Mouse (Mus musculus) testis, adult 2 months (tissue): ENCODE results near the gene Zbtb7a. TPM values are rescaled to one million over a fixed set of nuclear protein-coding genes. Genes with fewer than 3 reads are reported as not detected.

Experiments used
- H3K27ac ChIP-seq: fragments of 200-500 bp; 2 replicates; pipeline ENCODE4 v1.5.1; 2012; ENCODE audit warnings: low read depth, low read length; ENCODE audit not compliant: control insufficient read depth, insufficient read depth
- H3K27me3 ChIP-seq: fragments of 200-500 bp; 2 replicates; pipeline ENCODE4 v1.6.1; 2012; ENCODE audit warnings: mild to moderate bottlenecking, low read length, moderate library complexity; ENCODE audit not compliant: control insufficient read depth, insufficient read depth
- H3K36me3 ChIP-seq: fragments of 200-500 bp; 2 replicates; pipeline ENCODE4 v1.6.1; 2012; ENCODE audit warnings: mild to moderate bottlenecking, low read length; ENCODE audit not compliant: control insufficient read depth, insufficient read depth
- H3K4me1 ChIP-seq: fragments of 200-500 bp; 2 replicates; pipeline ENCODE4 v1.6.1; 2012; ENCODE audit warnings: low read length; ENCODE audit not compliant: control insufficient read depth, insufficient read depth
- H3K4me3 ChIP-seq: fragments of 200-500 bp; 2 replicates; pipeline ENCODE4 v1.5.1; 2012; ENCODE audit warnings: low read depth, mild to moderate bottlenecking, low read length, moderate library complexity, mixed read lengths; ENCODE audit not compliant: control insufficient read depth
- CTCF ChIP-seq: fragments of 200-500 bp; IDR thresholded peaks from 2 replicates; pipeline ENCODE4 v1.5.1; 2012; ENCODE audit warnings: low read depth, mild to moderate bottlenecking, inconsistent platforms, low read length, moderate library complexity; ENCODE audit not compliant: control insufficient read depth, insufficient read depth, insufficient replicate concordance
- POLR2A ChIP-seq: fragments of 200-500 bp; IDR thresholded peaks from 2 replicates; pipeline ENCODE4 v1.6.1; 2012; ENCODE audit warnings: low read depth, mild to moderate bottlenecking, inconsistent platforms, low read length, moderate library complexity; ENCODE audit not compliant: control insufficient read depth
- polyA plus RNA-seq: library from polyadenylated mRNA; depleted of rRNA; stranded (reverse); fragments of >200 nt; gene quantifications from 2 replicates; pipeline ENCODE4 v1.2.3, GENCODE M21; 2012; rRNA removed

Gene Zbtb7a
- polyA plus RNA-seq, 1 experiment: 5.6 TPM

DNA sequence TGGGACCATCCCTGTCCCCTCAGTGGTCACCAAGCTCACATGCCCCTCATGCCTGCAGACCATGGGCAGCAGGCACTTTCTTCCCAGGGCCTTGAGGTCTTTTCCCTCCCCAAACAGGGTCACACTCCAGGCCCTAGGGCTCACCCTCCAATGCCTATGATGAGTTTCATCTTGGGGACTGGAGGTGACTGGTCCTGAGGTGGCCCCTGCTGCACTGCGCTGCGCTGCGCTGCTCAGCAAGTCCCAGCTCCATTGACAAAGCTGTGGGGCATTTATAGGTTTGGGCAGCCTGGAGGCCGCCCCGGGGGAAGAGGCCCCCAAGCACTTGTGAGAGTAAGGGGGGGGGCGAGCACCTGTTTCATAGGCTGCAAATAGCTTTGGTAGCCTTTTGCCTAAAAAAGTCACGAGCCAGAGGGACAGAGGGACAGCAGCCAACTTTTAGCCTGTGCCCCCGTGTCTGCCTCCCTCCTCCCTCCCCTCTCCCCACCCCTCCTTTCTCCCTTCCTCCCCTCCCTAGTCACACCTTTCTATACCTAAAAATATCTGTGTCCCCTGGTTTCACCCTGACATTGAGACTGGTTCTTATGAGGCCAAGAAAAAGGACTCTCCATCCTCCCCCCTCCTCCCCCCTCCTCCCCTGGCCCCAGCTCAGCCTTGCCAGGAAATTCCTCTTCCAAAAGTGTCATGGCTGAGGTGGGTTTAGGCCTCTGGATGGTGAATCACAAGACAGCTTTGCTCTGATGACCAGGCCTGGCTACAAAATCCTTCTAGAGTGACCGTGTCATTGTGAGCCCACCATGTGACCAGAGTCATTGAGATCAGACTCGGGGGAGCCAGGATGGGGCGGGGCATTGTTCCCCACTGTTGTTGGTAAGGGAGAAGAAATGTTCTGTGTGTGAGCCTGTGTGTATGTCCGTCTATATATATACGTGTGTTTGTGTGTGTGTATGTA lies 67.1 kb downstream of the Zbtb7a start, which contains the start of gene Nmrk2:
Gene Nmrk2, minus strand, starts transcription at position 245 of the 952 bp plus-strand sequence.
- H3K27ac ChIP-seq: no peak within 1 kb of the TSS
- H3K36me3 ChIP-seq: no peaks in the 10 kb centered on the region
- TF ChIP-seq POLR2A (no peak), CTCF (no peak)
- peaks cover 2% of the 10 kb centered on the region; the same call in 1 of the 2 replicates for H3K4me1 ChIP-seq
- no peaks in the 10 kb centered on the region for H3K27me3 ChIP-seq
- H3K4me3 ChIP-seq: no peak within 1 kb of the TSS

Other genes with a start within 250 kb of the Zbtb7a start
- 76.7 and 104 TPM in 2 replicates for gene Timm13, start 234.3 kb upstream of the Zbtb7a start, polyA plus RNA-seq
- 177 TPM in 2 replicates for gene Lmnb2, start 217.0 kb upstream of the Zbtb7a start, polyA plus RNA-seq
- 7.8 and 9.1 TPM in 2 replicates for gene Gadd45b, start 205.1 kb upstream of the Zbtb7a start, polyA plus RNA-seq
- 1.0 and 1.6 TPM in 2 replicates for gene Gng7, start 120.3 kb upstream of the Zbtb7a start, polyA plus RNA-seq
- gene Diras1, start 109.6 kb upstream of the Zbtb7a start, polyA plus RNA-seq: 0.95 and 1.4 TPM in 2 replicates
- gene Slc39a3, start 97.8 kb upstream of the Zbtb7a start, polyA plus RNA-seq: 39.6 and 46.3 TPM in 2 replicates
- 203 and 224 TPM in 2 replicates for gene Sgta, start 75.0 kb upstream of the Zbtb7a start, polyA plus RNA-seq
- 318 and 378 TPM in 2 replicates for gene Thop1, start 65.2 kb upstream of the Zbtb7a start, polyA plus RNA-seq
- gene Creb3l3, start 36.3 kb upstream of the Zbtb7a start, polyA plus RNA-seq: 0.40 and 0.70 TPM in 2 replicates
- 147 and 192 TPM in 2 replicates for gene Map2k2, start 29.3 kb upstream of the Zbtb7a start, polyA plus RNA-seq
- gene Pias4, start 32.7 kb downstream of the Zbtb7a start, polyA plus RNA-seq: 164 and 184 TPM in 2 replicates
- 1,507 and 1,673 TPM in 2 replicates for gene Eef2, start 41.4 kb downstream of the Zbtb7a start, polyA plus RNA-seq
- gene Dapk3, start 47.8 kb downstream of the Zbtb7a start, polyA plus RNA-seq: 52.6 and 61.6 TPM in 2 replicates
- gene 4930442H23Rik, start 48.6 kb downstream of the Zbtb7a start, polyA plus RNA-seq: 1.4 and 1.8 TPM in 2 replicates
- gene Nmrk2, start 66.8 kb downstream of the Zbtb7a start, polyA plus RNA-seq: not detected in 2 replicates
- gene Atcay, start 95.6 kb downstream of the Zbtb7a start, polyA plus RNA-seq: 0.25 and 0.26 TPM in 2 replicates
- 11.6 and 12.5 TPM in 2 replicates for gene Zfr2, start 97.9 kb downstream of the Zbtb7a start, polyA plus RNA-seq
- gene Matk, start 117.7 kb downstream of the Zbtb7a start, polyA plus RNA-seq: 3.0 and 3.5 TPM in 2 replicates
- gene Mrpl54, start 131.7 kb downstream of the Zbtb7a start, polyA plus RNA-seq: 181 and 261 TPM in 2 replicates
- 53.5 and 77.2 TPM in 2 replicates for gene Apba3, start 131.7 kb downstream of the Zbtb7a start, polyA plus RNA-seq
- 0.56 and 0.99 TPM in 2 replicates for gene Tjp3, start 156.4 kb downstream of the Zbtb7a start, polyA plus RNA-seq
- 10.1 and 10.4 TPM in 2 replicates for gene Pip5k1c, start 157.7 kb downstream of the Zbtb7a start, polyA plus RNA-seq
- 13.4 and 16.5 TPM in 2 replicates for gene Cactin, start 185.9 kb downstream of the Zbtb7a start, polyA plus RNA-seq
- 0.47 and 0.91 TPM in 2 replicates for gene Tbxa2r, start 193.5 kb downstream of the Zbtb7a start, polyA plus RNA-seq
- 3.3 and 4.1 TPM in 2 replicates for gene Gipc3, start 208.0 kb downstream of the Zbtb7a start, polyA plus RNA-seq
- gene Hmg20b, start 215.3 kb downstream of the Zbtb7a start, polyA plus RNA-seq: 23.0 and 27.7 TPM in 2 replicates
- gene Mfsd12, start 222.3 kb downstream of the Zbtb7a start, polyA plus RNA-seq: 33.1 and 39.7 TPM in 2 replicates
- 273 and 296 TPM in 2 replicates for gene 4930404N11Rik, start 230.6 kb downstream of the Zbtb7a start, polyA plus RNA-seq
- gene Fzr1, start 243.3 kb downstream of the Zbtb7a start, polyA plus RNA-seq: 161 and 178 TPM in 2 replicates
- 38.5 and 46.3 TPM in 2 replicates for gene Dohh, start 249.2 kb downstream of the Zbtb7a start, polyA plus RNA-seq
- gene Gm48551, start 249.2 kb downstream of the Zbtb7a start, polyA plus RNA-seq: 1.2 and 1.6 TPM in 2 replicates